Mouse (Mus musculus) urinary bladder, postnatal 36 days (tissue): ENCODE measurements around the gene Nup107.

Source experiments
- DNase-seq, 2 experiments: peaks; one replicate each; pipeline ENCODE4 v3.0.0; 2022; ENCODE audit warnings: low spot score in 2 of 2, mixed read lengths in 1 of 2

Nup107 gene

DNA sequence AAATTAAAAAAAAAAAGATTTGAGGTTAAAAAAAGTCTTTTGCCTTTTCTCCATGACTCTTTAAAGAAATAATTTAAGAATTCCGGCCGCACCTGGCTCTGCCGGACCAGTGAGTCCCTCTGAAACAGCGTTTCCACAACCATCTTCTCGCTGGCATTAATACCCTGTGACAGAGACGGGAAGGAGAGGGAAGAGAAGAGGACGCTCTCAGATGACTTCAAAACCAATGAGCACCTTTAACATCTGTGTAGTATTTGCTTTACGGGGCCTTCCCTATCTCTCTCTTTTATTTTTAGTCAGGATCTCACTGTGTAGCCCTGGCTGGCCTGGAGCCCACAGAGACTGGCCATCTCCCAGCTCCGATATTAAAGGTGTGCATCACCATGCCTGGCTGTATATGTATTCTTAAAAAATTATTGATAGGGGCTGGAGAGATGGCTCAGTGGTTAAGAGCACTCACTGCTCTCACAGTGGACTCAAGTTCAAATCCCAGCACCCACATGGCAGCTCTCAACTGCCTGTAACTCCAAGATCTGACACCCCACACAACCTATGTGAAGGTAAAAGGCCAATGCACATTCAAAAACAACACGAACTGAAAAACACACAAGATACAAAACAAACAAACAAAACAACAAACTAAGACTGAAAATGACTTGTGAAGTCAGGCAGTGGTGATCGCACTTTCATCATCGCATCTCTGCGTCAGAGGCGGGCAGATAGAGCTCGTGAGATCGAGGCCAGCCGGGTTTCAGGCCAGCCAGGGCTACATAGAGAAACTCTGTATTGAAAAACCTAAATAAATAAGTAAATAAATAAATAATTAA lies 14.8 kb downstream of the Nup107 start:
- DNase-seq = no peak

DNA sequence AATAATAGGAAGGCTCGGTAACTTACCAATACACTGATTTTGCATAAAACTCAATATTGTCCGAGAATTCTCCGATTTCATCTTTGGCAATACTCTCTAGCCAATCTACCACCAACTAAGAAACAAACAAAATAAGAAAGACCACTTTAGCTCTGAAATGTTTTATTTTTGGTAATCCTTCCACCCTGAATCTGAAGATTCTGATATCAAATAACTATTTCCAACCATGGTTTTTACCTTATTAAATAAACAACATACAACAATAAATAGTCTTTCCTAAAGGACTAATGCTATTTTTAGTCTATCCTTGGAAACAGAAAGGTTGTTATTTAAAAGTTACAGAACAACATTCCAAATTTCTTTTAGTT lies 15.4 kb downstream of the Nup107 start:
- DNase-seq = no peak

DNA sequence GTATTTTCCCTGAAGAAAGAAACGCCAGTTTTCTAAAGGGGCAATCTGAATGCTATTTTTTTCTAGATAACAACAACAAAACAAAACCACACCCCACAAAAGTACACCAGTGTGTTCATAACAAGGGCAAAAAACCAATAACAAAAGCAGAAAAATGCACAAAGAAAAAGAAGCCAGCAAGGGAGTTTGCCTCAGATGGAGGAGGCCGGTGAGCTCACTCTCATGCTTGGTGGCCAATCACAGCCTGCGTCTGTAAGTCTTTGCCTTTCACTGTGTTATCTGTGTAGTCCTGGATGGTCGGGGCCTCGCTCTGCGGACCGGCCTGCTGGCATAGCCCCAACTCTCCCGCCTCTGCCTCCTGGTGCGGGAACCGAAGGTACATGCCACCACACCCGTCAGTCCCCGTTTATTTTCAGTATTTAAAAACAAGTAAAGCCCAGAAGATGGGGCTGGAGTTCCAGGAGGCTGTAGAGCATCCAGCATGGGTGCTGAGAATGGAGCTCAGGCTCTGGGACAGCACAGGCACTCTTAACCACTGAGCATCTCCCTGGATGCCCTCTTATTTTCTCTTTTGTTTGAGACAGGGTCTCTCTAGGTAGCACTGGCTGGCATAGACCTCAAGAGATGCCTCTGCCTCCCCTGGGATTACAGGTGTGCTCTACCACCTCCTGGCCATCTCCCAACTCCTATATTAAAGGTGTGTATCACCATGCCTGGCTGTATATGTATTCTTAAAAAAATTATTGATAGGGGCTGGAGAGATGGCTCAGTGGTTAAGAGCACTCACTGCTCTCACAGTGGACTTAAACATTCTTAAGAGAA lies 16.0 kb downstream of the Nup107 start:
- no peak for DNase-seq

DNA sequence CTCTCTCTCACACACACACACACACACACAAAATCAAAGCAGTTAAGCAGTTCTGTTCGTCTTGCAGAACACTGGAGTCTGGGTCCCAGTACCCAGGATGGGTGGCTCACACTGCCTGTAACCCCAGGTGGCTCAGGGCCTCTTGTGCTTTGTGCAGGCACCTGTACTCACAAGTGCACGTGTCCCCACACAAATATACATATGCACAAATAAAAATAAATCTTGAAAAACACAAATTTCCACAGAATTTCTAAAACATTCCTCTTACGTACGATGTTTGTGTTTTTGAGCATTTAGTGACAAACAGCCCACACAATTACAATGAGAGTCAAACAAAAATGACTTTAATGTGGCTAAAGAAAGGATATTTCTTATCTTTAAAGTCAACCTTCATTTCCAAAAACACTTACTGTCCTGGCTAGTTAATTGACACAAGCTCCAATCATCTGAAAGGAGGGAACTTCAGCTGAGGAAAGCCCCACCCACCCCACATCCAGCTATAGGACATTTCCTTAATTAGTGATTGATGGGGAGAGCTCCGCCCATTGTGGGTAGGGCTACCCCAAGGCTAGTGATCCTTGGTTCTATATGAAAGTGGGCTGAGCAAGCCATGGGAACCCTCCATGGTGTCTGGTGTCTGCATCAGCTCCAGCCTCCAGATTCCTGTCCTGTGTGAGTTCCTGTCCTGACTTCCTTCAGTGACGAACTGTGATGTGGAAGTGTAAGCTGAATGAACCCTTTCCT lies 16.9 kb downstream of the Nup107 start:
- DNase-seq = no peak

DNA sequence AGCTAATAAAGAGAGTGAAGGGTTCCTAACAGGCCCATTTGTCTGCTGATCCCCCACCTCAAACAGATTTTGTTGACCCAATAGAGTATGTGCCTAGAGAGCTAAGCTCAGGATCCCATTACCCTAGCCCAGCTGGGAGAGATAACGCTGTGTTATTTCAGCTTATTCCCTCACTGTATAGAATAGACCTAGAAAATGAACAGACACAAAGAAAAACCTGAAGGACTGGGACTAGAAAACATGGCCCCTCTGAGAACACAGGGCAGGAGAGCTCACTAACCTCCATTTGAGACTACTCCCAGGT lies 17.7 kb downstream of the Nup107 start:
- DNase-seq = no peak

DNA sequence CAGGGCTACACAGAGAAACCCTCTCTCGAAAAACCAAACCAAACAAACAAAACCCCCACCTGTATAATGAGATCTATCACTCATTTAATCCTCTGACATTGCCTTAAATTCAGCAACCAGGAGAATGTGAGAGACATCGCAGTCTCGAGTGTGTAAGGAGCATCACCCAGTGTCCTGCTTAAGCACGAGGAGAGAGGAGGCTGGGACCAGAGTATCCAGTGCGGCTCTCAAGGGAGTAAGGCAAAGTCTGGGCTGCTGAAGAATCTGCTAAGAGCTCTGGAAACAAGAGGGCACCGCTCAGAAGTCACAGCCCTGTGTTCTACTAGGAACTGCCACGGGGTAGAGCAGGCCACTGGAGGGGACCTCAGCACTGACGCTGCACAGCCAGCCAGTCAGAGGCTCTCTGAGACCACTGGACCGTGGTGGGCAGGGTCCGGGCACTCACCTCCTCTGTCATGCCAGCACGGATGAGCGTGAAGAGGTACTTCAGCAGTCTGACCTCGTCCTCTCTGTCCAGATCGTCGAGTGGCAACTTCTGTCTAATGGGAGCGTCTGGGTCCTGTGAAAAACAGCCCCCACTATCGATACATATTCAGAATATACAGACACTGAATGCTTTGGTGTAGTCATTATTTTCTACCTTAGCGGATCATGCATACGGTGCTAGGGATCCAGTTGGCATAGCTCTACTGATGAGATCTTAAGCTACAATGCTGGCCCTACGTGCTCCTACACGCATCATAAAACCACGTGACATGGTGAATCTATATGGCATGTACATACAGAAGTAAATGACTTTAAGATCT lies 18.3 kb downstream of the Nup107 start:
- no peak for DNase-seq

DNA sequence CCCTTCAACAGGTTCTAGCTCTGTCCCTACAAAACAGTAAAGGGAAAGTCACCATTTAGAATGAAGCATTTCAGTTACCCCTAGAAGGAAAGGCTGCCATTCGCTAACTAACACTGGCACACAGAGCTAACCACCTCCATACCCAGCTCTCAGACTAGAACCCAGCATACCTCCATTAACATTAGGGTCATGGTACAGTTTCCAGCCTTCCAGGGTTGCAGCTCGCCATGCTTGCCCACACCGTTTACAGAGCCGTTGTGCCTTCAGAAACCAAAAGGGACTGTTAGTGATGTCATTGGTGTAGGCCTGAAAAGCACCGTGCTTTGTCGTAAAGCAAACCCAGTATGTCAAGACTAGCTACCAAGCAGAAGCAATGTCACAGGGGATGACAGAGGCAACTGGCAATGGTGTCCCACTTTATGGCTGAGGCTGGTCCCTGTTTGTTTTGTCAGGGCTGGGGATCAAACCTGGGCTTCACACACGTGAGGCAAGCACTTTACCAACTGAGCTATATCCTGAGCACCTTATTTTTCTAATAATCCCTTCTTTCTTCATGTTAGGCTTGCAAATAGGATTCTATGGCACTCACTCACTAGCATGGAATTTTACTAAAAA lies 19.3 kb downstream of the Nup107 start:
- DNase-seq = no peak

DNA sequence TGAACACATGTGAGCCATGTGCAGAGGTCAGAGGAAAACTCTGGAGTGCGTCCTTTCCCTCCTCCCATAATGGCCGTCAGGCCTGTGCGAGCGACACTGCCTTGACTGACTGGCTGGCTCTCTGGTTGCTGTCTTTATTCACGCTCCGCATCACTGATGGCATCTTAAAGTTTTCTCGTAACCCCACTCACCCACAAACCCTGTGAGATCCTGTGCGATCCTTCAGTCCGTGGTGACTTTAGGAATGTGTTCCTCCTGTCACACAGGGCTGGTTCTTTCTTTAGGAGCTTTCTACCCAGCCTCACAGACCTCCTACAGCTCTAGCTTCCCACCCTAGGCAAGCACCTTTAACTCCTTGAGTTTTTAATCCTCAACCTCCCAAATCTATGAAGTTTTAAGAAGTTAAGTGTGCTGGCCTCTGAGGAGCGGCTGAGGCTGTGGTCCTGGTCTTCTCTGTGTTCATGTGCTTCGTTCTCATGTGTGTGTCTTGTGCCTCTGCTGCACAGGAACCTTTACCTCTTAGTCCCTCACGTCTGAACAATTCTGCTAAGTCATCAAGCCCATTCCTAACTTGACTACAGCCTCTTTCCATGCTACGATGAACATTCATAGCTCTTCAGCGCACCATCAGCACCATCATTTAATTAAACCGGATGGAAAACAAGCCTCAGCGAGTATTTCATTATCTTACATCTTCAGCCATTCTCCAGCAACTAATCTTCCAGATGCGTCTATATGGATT lies 20.0 kb downstream of the Nup107 start:
- DNase-seq = no peak

DNA sequence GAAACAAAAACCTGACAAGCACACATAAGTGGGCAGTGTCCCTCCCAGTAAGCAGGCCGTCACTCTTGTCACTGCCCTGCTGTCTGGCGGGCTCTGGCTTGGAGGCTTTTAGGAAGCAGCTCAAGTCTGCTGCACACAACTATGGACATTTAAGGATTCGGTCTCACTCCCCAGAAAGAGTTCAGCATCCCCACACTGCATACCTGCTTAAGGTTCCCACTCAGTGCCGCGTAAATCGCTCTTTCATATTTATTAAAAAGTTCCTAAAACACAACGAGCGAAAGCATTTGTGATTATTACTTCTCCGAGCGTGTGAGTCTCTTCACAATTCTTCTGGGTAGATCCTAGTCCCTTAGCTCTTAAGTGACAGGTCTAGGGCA lies 21.4 kb downstream of the Nup107 start:
- no peak for DNase-seq

DNA sequence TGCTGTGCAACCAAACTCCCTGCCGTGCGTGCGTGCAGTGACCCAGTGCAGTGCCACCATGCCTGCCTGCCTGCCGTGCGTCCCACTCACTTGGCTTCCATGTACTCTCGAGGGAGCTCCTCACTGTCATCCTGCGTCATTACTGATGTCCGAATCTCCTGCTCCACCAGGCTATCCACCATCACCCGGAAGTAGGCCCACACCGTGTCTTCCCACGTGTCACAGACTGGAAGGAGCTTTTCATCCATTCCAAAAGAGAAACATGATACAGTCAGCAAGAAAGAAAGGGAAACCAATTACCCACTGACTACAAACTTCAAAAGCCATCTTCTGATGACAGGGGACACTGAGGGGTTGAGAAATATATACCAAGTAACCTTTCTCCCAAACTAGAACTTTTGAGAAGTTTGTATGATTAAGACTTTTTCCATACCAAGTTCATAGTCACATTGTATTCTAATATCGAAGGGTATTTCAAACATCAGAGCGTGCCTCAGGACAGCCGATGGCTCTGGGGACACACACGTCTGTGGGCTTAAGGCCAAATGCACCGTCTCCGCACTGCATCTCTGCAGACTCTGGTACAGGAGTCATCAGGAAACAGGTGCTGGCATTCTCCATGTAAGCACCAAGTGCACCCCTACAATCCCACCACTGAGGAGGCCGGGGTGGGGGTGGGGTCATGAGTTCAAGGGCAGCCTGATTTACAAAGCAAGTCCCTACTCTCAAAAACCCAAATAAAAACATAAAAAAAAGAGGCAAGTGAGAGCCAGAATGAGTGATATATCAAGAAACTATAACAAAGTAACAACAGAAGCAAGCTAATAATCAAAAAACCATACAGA lies 22.0 kb downstream of the Nup107 start:
- DNase-seq = no peak

DNA sequence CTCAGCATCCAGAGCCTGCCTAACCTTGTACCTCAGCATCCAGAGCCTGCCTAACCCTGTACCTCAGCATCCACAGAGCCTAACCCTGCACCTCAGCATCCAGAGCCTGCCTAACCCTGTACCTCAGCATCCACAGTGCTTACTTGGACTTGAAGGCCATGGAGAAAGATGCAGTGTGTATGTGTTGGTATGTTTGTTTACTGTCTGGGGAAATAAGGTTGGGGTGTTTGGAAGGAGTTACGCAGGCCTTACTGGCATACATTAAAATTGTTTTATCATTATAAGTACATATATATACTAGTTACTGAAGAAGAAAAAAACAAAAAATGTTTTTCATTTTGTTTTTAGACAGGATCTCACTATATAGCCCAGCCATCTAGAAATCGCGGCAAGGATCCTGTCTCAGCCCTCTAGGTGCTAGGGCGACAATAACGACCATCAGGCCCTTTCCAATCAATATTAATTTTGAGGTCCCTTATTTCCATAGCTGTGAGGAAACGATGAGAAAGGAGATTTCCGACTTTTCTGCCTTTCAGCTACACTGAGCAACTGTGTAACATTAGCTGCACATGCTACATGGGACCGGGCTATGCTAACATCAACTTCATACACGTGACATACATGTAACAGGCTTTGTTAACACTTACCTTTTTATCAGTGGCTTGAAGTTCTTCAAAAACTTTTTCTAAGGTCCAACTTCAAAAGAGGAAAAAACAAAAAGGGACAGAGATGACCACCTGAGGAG lies 22.8 kb downstream of the Nup107 start:
- no peak for DNase-seq

DNA sequence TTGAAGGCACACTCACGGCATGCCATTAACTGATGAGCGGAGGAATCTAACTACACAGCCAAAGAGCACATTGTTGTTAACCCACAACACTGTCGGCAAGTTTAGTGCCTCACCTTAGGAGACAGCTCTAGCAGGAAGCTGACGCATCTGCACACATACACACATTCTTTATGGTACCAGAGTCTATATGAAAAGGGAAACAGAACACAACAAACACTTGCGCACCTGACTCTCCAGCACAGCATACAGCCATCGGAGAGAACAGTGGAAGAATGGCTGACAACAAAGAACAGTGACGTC lies 24.4 kb downstream of the Nup107 start:
- DNase-seq = no peak

DNA sequence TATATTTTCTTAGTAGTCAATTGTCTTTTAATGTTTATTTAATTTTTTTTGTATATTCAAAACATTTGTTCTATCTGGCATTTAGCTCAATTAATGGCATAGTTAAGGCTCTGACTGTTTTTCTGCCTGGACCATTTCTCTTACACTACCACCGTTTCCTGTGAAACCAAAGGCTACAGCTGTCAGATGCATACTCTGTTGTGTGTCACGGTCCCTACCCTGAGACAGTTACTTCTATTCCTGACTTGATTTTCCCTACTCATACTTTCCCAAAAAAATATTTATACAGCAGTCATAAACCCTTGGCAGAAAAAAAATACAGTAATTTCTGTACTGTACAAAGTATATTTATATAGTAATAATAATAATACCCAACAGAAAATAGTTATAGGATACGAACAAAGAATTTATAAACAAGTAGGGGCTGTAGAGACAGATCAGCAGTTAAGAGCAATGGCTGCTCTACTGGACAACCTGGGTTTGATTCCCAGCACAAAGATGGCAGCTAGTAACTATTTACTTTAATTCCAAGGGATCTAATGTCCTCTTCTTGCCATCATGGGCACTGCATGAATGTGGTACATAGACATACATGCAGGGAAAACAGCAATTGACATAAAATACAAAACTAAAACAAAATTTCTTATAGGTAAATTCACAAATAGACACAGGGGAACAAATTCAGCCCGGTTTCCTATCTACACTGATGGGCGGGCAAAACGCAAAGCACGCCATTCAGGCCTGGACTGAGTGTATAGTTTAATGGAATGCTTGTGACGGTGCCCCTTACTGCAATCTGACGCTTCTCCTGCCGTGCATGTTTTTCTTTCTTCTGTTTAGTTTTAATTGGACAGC lies 25.0 kb downstream of the Nup107 start:
- DNase-seq = no peak

DNA sequence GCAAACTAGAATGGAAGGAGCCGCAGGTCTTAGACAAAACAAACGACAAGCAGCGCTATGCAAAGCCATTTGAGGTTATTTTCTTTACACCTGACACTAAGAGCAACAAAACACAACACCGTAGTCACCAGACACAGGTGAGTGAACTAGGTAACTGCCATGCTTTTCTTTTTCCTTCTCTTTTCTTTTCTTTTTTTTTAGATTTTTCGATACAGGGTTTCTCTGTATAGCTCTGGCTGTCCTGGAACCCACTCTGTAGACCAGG lies 25.7 kb downstream of the Nup107 start:
- no peak for DNase-seq

DNA sequence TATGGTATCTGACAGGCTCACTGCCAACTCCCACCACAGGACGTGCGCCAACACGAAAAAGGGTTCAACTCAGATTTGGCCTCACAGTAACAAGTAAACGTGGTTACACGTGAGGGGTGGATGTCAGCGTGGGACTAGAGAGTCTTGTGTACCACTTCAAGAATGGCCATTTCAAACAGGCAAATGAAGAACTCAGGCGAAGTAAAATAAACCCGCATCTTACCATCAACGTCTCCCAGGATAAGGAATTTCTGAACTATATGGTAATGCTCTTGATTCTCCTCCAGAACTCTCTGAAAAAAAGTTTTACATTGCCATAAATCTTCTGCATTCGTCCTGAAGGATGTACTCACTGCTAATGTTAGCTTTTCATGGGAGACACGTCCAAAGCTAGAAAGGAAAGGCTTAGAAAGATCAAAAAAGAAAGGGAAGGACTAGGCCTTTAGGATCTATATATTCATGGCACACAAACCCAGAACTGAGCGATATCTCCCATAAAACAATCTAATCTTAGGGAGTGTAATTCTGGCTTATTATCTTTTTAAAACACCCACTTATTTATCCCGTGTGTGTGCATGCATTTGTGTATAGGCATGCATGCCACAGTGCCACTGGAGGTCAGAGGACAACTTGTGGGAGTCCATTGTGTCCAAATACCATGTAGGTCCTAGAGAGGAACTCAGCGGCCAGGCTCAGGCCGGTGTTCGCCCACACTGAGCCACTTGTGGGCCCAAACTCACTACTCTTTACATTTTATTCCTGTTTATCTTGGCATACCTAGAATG lies 26.2 kb downstream of the Nup107 start:
- no peak for DNase-seq

DNA sequence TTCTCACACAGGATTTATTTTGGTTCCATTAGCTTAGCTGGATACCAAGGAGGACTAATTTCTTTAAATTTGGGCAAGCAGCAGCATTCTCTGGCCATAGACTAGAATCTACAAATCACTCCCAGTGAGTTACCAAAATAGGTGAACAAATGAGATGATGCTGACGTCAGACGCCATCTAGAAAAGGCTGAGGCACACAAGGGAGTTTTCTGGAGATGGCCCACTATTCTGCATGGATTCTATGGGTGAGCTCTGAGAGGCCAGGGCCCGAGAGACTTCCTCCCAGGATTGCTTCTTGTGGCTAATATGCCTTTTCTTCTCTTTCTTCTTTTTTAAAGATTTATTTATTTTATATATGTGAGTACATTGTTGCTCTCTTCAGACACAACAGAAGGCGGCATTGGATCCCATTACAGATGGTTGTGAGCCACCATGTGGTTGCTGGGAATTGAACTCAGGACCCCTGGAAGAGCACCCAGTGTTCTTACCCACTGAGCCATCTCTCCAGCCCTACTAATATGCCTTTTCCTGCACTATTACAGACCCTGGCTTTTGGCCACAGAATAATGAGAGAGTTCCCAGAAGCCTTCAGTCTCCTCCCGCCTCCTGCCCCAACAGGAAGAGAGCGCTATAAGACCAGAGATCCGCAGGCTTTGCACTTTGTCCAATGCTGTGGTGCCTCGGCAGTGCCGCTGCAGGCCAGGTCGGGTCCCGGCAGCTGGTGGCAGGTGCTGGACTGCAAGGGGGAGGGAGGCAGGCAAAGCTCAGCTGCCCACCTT lies 27.2 kb downstream of the Nup107 start:
- DNase-seq = no peak

DNA sequence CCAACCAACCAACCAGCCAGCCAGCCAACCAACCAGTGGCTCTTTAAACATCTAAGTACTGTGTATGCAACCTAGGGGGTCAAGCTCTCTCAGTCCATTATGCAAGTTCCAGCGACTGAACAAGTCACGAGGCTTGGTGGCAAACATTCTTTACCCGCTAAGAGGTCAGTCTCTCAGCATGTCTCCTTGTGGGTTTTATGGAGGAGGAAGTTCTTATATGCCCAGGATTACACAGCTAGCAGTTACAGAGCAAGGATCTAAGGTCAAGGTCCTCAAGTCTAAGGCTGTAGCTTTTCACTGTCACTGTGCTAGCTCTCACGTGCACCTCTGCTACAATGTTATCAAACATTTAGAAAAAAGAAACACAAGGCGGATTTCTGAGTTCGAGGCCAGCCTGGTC lies 27.9 kb downstream of the Nup107 start:
- no peak for DNase-seq
